Mouse (Mus musculus): ENCODE data around the gene Chrnd. TPM values are rescaled to one million over a fixed set of nuclear protein-coding genes. Genes with fewer than 3 reads are reported as not detected.

Gene Chrnd
- total RNA-seq, 2 experiments from 2014 or later = not detected

DNA sequence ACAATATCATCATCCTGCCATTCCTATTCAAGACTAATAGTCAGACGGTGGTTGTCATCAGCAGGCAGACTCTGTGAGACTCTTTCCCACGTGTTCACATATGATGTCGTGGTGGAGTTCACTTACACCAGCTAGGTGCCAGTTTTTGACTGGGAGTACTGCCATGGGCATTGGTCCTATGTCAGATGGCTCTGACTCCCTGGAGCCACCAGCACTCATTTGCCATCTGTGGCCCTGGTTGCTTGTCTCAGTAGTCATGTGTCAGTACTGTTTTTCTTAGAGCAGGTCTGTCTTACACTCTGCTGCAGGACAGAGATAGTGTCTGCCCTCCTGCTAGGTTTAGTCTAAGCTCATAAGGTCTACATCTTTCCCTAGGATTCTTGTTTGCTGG is 36.7 kb downstream of the Chrnd start:
- DNase-seq (ENCODE audit: low spot score in 2 of 2) = no peak

DNA sequence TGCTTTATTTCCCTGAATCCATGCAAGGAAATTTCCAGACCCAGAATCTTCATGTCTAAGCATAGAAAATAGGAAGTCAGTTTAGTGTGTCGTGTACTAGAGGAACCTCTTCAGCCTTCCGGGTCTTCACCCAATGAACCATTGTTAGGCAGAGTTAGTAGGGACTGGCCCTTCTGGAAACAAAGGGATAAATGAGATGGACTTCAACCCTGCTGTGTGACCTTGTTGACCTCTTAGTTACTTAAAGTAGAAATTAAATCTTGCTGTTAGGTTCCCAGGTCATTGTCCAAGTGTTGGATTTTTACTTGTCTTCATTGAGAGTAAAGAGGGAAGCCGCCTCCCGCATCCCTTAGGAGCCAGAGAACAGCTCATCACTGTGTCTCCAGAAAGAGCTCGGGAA is 40.2 kb downstream of the Chrnd start:
- no peak for DNase-seq (ENCODE audit: low spot score in 2 of 2)

DNA sequence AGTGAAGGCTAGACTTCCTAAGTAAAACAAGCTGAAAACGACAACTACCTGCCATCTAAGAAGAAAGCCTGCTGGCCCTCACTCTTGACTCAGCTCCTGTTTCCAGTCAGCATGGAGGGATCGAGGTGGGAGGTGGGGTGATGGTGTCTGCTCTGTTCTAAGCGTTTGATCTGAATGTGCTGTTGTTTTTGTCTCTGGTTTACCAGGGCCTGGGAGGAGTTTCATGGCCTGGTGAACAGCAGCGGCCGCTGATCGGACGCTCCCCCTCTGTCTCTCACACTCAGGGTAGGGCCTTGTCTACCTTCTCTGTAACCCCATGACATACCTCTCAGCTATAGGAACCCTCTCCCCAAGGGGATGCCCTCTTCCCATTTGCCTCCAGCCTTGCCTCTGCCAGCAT is 41.8 kb downstream of the Chrnd start:
- DNase-seq (ENCODE audit: low spot score in 2 of 2) = no peak

DNA sequence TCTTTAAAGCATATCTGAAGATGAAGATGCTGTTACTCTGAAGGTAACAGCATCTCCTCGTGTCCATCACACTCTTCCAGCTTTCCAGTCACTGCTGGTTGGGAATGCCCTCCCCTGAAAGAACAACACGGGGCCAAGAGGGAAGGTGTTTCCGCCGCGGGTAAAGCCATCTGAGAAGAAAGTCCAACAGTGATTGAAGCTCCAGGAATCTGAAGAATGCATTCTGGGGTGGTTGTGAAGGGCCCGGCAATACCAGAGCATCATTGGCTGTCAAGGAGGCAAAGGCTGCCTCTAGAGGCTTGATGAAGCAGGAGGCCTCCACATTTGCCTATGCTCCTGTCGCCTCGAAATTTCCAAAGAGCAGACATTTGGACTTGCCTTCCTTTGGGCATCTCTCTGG is 48.6 kb downstream of the Chrnd start:
- no peak for DNase-seq (ENCODE audit: low spot score in 2 of 2)

DNA sequence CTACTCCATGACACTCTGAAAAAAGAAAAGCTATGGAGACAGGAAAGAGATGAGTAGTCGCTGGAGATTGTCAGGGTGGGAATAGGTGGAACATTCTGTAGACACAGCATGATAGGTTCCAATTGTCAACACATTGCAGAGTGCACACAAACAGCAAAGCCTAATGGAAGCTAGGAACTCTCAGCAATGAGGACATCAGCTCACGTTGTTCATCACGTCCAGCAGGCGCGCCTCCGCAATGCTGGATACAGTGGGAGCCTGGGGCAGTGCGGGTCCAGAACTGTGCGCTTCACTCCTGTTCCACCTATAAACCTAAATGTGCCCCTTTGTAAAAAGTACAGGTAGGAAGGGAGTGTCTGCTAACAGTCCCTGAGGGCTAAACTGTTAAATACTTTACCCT is 52.6 kb downstream of the Chrnd start:
- DNase-seq (ENCODE audit: low spot score in 2 of 2) = no peak

DNA sequence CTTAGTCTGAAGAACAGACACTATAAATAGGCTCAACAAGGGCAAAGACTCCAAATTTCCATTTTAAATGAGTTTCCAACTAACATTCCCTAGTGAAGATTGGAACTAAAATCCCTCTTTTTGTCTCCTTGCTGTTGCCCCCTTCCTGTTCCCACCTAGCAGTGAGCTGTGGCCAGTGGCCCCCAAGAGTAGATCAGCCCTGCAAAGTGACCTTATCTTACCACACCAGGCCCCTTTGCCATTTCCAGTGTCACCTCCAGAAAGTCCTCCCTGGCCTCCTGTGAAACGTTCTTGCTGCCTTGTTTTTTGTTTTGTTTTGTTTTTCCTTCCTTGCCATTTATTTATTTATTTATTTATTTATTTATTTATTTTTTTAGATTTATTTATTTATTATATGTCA is 55.0 kb downstream of the Chrnd start:
- DNase-seq (ENCODE audit: low spot score in 2 of 2) = no peak

DNA sequence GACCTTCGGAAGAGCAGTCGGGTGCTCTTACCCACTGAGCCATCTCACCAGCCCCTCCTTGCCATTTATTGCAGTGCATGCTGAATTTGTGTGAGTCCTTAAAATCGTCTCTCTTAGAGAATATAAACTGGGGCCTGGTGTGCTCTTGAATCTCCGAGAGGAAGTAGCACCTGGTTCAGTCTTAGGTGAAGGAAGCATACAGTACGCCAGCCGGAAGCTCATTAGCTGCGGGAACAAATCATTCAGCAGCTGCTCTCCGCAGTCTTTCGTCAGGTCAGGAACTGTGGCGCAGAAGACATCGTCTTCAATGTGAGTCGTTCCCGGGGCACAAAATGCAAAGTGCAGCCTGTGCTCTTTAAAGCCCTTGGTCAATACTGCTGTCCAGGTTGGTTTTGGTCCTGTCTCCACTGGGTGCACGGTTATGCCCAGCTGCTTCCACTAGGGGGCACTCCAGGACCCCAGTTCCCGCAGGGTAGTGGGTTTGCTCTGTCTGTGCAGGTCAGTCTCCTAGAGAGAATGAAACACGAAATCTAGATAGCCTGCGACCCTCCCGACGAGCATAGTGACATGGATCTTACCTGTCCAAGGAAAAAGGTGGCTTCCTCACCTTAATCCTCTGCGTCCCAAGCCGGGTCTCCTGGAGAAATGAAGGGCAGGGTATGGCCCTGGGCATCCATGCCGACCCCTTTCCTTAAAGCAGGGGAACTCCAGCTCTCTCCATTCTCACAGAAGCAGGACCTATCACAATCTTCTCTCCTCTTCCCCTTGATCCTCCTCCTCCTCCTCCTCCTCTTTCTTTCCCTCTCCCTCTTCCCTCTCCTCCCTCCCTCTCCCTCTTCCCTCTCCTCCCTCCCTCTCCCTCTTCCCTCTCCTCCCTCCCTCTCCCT is 55.8 kb downstream of the Chrnd start:
- DNase-seq (ENCODE audit: low spot score in 2 of 2) = peak; percentile 80 to 83

Other genes with a start within 250 kb of the Chrnd start
- gene Alppl2, start 100.7 kb upstream of the Chrnd start, total RNA-seq (2021) = not detected
- gene Alpi, start 89.0 kb upstream of the Chrnd start, total RNA-seq (2021) = under 1 TPM in 1 of 2 experiments, not detected in 1; 0.14 TPM
- gene Akp3, start 65.6 kb upstream of the Chrnd start, total RNA-seq (2021) = not detected
- gene Ecel1, start 34.1 kb upstream of the Chrnd start, total RNA-seq (2021) = 1 to 10 TPM; 3.6 to 4.4 TPM
- under 1 TPM; 0.62 to 0.91 TPM for gene Prss56, start 7.3 kb upstream of the Chrnd start, total RNA-seq (2021)
- not detected for gene Chrng, start 14.1 kb downstream of the Chrnd start, total RNA-seq (2021)
- gene Eif4e2, start 23.3 kb downstream of the Chrnd start, total RNA-seq (2021) = 10 to 100 TPM; 73.0 to 81.0 TPM
- gene Efhd1, start 73.8 kb downstream of the Chrnd start, total RNA-seq (2021) = 1 to 10 TPM; 5.4 to 6.8 TPM
- gene Gigyf2, start 136.4 kb downstream of the Chrnd start, total RNA-seq (2021) = 10 to 100 TPM; 83.6 to 85.5 TPM
- gene Kcnj13, start 204.1 kb downstream of the Chrnd start, total RNA-seq (2021) = 10 to 100 TPM in 1 of 2 experiments, 1 to 10 TPM in 1; 1.0 to 14.5 TPM

Measured in layer of hippocampus, postnatal 14 days (tissue).